9 mouse cellular contexts compared by ENCODE assay signal in genomic region chr6:94401617-94402481, GRCm38 (mm10).
DNase-seq lines count a peak whose midpoint lies in the region; ATAC-seq and TF ChIP-seq lines count a peak whose summit lies in the region.
"Had no signal": no experiment of that assay in that cellular context is flagged by ENCODE, and none has a peak within 500 bp of the region (broad histone marks: within the 10 kb centered on the region; RNA-seq: fewer than 3 reads in every experiment).

No protein-coding gene starts in this region.

- H3K4me2 ChIP-seq in forebrain, embryonic 12.5 days: peak overlapping the region; percentile 51
- H3K4me2 ChIP-seq in midbrain, postnatal 0 days (ENCODE audit: low read depth, low read length, poor library complexity, severe bottlenecking): peak overlapping the region; percentile 54; the same call in 1 of the 2 replicates

- 40% methylated on average over 9 of the region's 9 CpGs for WGBS in forebrain, embryonic 12.5 days
- 51% methylated on average over 9 of the region's 9 CpGs for WGBS in midbrain, postnatal 0 days

- no peaks in the 10 kb centered on the region for H3K36me3 ChIP-seq in forebrain, embryonic 12.5 days (replicated peaks)
- H3K36me3 ChIP-seq in midbrain, postnatal 0 days (ENCODE audit: insufficient read depth, low read length): no peaks in the 10 kb centered on the region

- no peak overlapping the region for H3K27ac ChIP-seq in layer of hippocampus, adult 2 months
- H3K27ac ChIP-seq in forebrain, embryonic 12.5 days: peak overlapping the region; percentile 68; the same call in 1 of the 2 replicates
- H3K27ac ChIP-seq in midbrain, postnatal 0 days (ENCODE audit: low read depth, low read length): 0 out of 2 replicates have a peak overlapping the region, but pooled peaks have one; percentile 18
- no peak overlapping the region for H3K27ac ChIP-seq in left cerebral cortex, adult 2 months

- intact Hi-C loops in left cerebral cortex, adult 2 months (cut with DNase I): no loop called here

- peaks cover 21% of the 10 kb centered on the region for H3K4me1 ChIP-seq in forebrain, embryonic 12.5 days
- peaks cover 5% of the 10 kb centered on the region; the same call in 1 of the 2 replicates for H3K4me1 ChIP-seq in midbrain, postnatal 0 days (ENCODE audit: insufficient read depth, low read length)

- no peaks in the 10 kb centered on the region for H3K9me3 ChIP-seq in forebrain, embryonic 12.5 days
- H3K9me3 ChIP-seq in midbrain, postnatal 0 days (ENCODE audit: low read length): no peaks in the 10 kb centered on the region

- no peak for DNase-seq in layer of hippocampus, adult 2 months (ENCODE audit: low spot score in 2 of 2)
- no peak for DNase-seq in layer of hippocampus, postnatal 25 days (ENCODE audit: extremely low spot score in 1 of 2, low spot score in 1 of 2)
- DNase-seq in cerebellum, adult 8-10 months: peak; percentile 43
- DNase-seq in midbrain, postnatal 0 days (ENCODE audit: low spot score): no peak
- no peak for DNase-seq in left cerebral cortex, adult 18-20 months (ENCODE audit: low spot score in 2 of 2)
- no peak for DNase-seq in left cerebral cortex, adult 2 months (ENCODE audit: extremely low spot score in 1 of 2, low spot score in 2 of 2)
- DNase-seq in kidney, adult 9 months: no peak
- DNase-seq: gastrocnemius, postnatal 10 days had no signal

- peak overlapping the region; percentile 54; the same call in 1 of the 2 replicates for H3K4me3 ChIP-seq in layer of hippocampus, adult 2 months
- H3K4me3 ChIP-seq in forebrain, embryonic 12.5 days (replicated peaks): no peak overlapping the region
- H3K4me3 ChIP-seq in midbrain, postnatal 0 days (ENCODE audit: low read depth, low read length): peak overlapping the region; percentile 22; the same call in 1 of the 2 replicates
- no peak overlapping the region for H3K4me3 ChIP-seq in left cerebral cortex, adult 2 months

- H3K9ac ChIP-seq in forebrain, embryonic 12.5 days: no peak overlapping the region
- H3K9ac ChIP-seq in midbrain, postnatal 0 days (replicated peaks; ENCODE audit: low read length, poor library complexity, severe bottlenecking): no peak overlapping the region

- peaks cover 21% of the 10 kb centered on the region for H3K27me3 ChIP-seq in forebrain, embryonic 12.5 days
- no peaks in the 10 kb centered on the region for H3K27me3 ChIP-seq in midbrain, postnatal 0 days (ENCODE audit: insufficient read depth, low read length)

- peak; percentile 43 for ATAC-seq in forebrain, embryonic 12.5 days (ENCODE audit: low FRiP score)
- no peak for ATAC-seq in midbrain, postnatal 0 days (ENCODE audit: low FRiP score)

- no peak for TF ChIP-seq CTCF in layer of hippocampus, adult 2 months (conservative IDR thresholded peaks at IDR 0.05)
- no peak for TF ChIP-seq CTCF in midbrain, postnatal 0 days (IDR thresholded peaks at IDR 0.05)
- no peak for TF ChIP-seq CTCF in left cerebral cortex, adult 2 months (IDR thresholded peaks at IDR 0.05)

Comparison
In these comparisons a context has a peak if more than half of its experiments do, and no peak if none do; other contexts are left out.
1. H3K27ac ChIP-seq: peak in forebrain, embryonic 12.5 days (single experiment) and midbrain, postnatal 0 days (single experiment); none in layer of hippocampus, adult 2 months (single experiment) and left cerebral cortex, adult 2 months (single experiment).
2. H3K4me3 ChIP-seq: peak in layer of hippocampus, adult 2 months (single experiment) and midbrain, postnatal 0 days (single experiment); none in forebrain, embryonic 12.5 days (single experiment) and left cerebral cortex, adult 2 months (single experiment).